Mouse (Mus musculus) NIH3T3 (cell line): ENCODE results near the gene Lbx1.

Experiments
- DNase-seq: peaks from one replicate; pipeline ENCODE4 v3.0.0-alpha.2; 2012; ENCODE audit warnings: low read depth

The Lbx1 gene

DNA sequence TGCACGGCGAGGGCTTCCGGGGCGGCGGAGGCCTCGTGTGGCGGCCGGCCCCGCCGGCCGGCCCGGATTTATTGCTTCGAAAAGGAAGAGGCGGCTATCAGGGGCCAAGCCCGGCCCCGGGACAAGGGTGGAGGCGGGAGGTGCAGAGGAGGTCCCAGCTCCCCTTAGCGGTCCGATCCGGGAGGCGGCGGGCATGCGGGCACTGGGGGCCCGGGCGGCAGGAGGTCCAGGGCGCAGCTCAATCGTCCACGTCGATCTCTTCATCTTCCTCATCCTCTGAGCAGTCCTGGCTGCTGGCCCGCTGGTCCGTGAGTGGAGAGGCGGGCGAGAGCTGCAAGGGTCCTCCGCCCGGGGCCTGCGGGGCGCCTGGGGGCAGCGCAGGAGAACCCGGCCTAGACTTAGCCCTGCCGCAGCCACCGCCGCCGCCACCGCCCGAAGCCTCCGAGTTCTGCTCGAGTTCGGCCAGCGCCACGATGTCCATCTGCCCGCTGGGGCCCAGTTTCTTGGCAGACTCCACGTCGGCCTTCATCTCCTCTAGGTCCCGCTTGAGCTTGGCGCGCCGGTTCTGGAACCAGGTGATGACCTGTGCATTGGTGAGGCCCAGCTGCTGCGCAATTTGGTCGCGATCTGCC is 2.0 kb downstream of the Lbx1 start:
- no peak for DNase-seq

GRCm38 (mm10) chr19:45232443-45233410 is 2.9 kb downstream of the Lbx1 start:
- DNase-seq, result no peak

- DNase-seq, result no peak
Observed at GRCm38 (mm10) chr19:45232036-45232410, 3.6 kb downstream of the Lbx1 start.

GRCm38 (mm10) chr19:45231383-45232035 is 4.1 kb downstream of the Lbx1 start:
- DNase-seq, result no peak

DNA sequence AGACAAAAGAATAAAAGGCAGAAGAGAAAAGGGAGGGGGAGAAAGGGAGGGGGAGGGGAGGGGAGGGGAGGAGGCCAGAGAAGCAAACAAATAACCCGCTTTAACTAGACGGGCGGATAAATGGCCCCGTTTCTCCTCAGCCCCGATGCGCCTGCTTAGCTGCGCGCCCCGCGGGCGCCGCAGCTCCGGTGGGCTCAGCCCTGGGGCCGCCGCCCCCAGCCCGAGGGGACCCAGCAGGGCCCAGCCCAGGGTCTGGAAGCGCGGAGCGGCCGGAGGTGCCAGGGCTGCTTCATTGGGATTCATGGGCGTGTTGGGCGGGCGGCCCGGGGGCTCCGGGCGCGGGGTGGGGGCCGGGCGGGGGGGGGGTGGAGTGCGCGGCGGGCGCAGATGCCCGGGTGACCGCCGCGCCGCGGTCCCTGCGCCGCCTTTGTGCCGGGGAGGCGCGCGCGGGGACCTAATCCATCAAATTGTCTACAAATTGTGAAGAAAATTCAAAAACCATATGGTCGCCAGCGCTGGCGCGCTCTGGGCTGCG is 4.7 kb downstream of the Lbx1 start:
- DNase-seq, result no peak

- DNase-seq, result no peak
Observed at GRCm38 (mm10) chr19:45230201-45230611, 5.4 kb downstream of the Lbx1 start.

DNA sequence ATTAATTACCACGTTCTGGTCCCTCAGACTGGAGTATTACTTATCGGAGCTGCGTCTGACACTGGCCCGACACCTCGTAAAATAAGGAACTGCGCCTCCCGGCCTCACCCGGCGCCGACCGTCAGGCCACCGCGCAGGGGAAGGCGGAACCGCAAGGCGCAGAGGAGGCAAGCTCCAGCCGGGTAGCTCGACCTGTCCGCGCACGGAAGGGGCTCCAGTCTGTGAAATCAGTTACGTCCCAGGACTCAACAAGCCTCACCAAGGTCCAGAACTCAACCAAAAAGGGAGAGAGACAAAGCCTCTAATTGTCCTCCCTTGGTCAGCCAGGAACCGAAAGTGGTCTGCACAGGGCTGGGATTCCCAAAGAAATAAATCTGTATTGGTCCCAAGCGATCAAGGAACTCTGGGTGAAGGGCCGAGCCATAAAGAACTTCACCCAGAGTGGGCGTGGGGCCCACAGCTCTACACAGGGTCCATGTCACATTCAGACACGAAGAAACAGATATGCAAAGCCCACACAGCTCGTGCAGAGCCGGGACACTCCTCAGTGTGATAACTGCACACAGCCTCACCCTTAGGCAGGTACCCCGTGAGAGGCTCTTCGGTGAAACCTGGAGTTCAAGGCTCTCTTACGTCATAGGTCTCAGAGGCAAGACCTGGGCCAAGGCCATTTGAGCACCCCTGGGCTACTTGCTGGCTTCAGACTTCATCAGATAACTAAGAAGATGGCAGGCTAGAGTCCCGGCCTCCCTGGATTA is 6.1 kb downstream of the Lbx1 start:
- no peak for DNase-seq

DNA sequence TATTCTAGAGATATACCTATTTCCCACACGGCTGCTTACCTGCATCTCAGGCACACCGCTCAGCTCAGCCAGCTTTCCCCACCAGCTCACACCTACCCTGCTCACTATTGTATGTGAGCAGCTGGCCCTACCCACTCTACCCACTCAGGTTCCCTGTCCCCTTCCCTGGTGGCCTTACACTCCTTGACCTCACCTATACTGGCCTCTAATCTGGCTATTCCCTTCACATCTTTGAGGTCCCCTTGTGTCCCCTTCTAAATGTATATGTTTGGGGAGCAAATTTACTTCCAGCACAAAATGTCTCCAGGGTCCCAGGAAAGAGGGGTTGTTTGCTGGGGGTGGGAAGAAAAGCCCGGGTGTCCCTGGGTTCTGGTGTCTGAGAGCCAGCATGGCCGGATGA is 6.8 kb downstream of the Lbx1 start:
- no peak for DNase-seq

DNA sequence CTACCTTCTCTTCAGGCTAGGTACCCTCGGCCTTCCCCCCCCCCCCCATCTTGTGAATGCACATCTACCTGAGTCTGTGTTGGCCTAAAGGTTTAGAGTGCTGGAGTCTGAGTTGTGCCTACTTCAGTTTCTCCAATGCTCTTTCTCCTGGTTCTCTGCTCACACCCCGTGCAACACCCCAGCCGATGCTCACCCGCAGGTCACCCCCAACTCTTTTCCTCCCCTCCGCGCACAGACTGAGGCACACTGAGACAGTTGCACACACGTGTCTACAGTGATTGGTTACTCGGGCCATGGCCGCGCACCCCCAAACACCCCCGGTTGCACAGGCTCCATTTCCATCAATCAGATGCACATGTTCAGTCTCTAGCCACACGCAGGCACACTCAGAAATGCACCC is 7.5 kb downstream of the Lbx1 start:
- DNase-seq, result no peak

- DNase-seq, result no peak
Observed at GRCm38 (mm10) chr19:45227671-45228070, 7.9 kb downstream of the Lbx1 start.

DNA sequence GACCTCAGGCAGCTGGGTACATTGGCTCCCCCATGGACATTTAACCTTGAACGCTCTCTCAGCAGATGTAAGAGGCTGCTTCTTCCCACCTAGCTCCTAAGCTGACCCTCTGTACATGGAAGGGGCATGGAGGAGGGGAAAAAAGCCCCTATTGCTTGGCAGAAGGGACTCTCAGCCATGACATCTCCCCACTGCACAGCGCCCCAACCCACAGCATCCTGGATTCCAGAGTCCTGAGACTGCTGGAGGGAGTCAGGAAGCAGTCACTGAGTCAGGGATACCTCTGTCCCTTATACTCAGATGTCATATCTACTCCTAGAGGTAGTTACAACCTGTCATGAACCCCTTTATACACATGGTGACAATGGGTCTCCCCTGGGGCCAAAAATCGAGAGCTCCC is 8.6 kb downstream of the Lbx1 start:
- no peak for DNase-seq

DNA sequence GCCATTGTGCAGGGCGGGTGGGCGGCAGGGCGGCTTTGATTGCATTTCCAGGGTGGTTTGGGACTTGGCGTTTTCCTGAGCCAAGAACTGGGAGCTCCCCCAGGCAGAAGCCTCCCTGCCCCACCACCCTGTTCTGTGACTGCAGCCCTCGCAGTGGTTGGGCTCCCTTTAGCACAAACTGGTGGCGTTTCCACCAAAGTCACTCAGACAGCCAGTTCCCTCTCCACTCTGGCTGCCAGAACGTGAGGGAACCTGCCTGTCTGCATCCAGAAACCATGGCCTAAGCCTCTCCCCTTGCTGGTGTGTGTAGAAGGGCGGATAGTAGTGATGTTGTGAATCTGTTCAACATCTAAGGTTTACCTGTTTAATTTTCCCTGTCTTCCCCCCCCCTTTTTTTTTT is 9.4 kb downstream of the Lbx1 start:
- DNase-seq, result no peak

GRCm38 (mm10) chr19:45225130-45225529 is 10.5 kb downstream of the Lbx1 start:
- no peak for DNase-seq

DNA sequence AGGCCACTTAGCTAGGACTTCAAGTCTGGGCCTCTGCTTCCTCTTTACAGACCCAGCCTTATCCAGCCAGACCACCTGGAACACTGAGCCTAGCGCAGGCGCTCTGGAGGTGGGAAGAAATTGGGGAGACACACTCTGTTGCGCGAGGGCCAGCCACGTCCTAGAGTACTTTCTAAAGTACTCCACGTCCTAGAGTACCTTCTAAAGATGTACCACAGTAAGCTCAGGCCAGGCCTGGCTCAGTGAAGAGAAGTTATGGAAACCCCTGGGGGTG is 11.4 kb downstream of the Lbx1 start:
- DNase-seq, result no peak

GRCm38 (mm10) chr19:45223413-45224285 is 12.0 kb downstream of the Lbx1 start:
- DNase-seq, result peak; percentile 41

DNA sequence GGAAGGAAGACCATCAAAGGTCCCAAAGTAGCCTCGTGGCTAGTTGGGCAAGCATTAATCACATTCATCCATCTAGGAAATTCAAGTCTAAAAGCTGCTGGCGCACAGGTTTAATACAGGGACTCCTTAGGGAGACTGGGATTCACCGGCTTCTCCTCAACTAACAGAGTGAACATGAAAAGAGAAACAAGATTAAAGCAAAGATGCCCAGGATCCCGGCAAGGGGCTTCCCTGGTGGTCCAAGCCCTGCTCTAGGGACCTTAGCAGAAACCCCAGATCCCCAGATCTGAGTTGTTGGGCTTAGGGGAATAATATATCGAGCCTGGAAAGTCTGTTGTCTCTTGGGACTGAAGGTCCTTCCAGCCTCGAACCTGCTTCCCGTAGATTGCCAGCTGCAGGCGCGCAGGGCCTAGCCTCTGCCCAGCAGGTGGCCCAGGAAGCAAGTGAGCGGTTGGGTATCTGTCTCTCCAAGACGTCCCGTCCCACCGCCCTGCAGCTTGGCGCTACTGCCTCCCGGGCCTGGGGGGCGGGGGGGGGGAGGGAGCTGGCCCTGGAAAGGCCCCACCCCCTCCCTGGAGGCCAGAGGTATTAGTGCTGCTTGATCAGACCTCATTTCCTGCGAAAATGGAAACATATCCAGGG is 13.3 kb downstream of the Lbx1 start:
- peak; percentile 25 for DNase-seq

DNA sequence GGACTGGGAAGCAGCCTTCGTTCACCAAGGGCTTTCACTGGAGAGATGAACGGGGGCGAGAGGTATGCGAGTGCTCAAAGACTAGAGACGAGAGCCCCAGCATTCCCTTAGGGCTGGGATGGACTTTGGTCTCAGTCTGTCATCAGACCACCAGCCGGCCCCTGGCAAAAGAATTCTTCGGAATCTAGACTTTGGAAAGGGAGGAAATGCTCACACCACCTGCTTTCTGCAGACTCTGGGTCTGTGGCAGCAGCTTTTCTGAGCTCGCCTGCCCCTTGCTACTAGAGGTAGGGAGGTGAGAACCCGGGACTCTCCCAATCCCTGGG is 14.2 kb downstream of the Lbx1 start:
- DNase-seq, result no peak

DNA sequence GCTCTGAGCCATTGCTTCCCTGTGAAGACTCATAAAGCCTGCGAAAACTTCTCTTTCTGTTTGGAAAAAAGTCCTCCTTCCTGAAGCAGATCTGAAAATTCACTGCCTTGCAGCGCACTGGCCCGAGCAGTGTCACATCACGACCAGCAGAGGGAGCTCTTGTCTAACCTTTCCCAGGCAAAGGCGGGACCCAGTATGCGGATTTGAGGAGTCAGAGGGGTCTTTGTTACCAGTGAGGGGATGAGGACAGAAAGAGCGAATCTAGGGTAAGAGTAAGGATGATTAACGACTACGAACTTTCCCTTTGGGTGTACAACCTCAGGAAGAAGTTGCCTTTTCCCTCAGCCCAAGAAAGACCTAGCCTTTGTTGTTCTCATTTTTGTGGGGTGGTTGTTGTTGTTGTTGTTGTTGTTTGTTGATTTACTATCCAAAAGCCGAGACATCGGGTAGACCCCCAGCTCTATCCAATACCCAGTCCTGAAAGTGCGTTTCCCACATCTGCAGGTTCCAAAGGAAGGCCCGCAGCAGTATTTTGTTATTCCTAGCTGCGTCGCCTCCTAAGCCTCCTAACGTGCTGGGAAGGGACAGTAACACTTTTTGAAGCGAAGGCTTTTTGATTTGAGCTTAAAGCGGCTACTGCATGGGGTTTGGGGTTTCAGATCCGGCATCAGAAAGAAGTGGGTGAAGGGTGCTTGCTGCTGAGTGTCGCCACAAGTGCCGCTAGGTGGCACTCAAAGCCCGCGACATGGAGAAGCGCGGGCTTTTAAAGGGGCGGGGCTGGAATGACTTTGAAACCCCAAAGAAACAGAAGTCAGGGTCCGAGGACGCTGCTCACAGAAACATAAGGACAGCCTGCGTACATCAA is 14.8 kb downstream of the Lbx1 start:
- DNase-seq, result peak; percentile 91

GRCm38 (mm10) chr19:45216240-45216639 is 19.4 kb downstream of the Lbx1 start:
- DNase-seq, result peak; percentile 70

DNA sequence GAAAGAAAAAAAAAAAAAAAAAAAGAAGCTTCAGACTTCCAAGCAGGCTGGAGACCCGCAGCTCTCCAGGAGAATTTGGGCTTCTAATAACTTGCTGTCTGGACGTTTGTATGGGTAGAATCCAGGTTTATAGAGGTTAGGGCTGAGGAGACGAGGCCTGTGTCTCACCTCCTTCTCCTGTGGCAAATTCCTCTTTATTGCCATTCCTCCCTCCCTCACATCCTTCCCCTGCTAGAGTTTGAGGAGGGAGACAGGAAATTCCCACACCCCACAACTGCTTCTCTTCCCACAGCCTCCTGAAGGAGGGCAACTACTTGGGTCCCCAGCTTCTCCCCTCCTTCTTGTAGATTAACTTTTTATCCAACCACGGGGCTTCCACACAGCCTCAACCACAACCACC is 20.2 kb downstream of the Lbx1 start:
- no peak for DNase-seq
